Mouse (Mus musculus): ENCODE data around the gene Cped1. TPM values are rescaled to one million over a fixed set of nuclear protein-coding genes. Genes with fewer than 3 reads are reported as not detected.
A peak's percentile ranks its signal among the peaks of the same experiment; 100 is the strongest.

The Cped1 gene
- 0.46 and 4.9 TPM in 2 replicates for polyA plus RNA-seq (2014; fragmentation: Nextera tagmentation; extraction: Ambion mirVana)

DNA sequence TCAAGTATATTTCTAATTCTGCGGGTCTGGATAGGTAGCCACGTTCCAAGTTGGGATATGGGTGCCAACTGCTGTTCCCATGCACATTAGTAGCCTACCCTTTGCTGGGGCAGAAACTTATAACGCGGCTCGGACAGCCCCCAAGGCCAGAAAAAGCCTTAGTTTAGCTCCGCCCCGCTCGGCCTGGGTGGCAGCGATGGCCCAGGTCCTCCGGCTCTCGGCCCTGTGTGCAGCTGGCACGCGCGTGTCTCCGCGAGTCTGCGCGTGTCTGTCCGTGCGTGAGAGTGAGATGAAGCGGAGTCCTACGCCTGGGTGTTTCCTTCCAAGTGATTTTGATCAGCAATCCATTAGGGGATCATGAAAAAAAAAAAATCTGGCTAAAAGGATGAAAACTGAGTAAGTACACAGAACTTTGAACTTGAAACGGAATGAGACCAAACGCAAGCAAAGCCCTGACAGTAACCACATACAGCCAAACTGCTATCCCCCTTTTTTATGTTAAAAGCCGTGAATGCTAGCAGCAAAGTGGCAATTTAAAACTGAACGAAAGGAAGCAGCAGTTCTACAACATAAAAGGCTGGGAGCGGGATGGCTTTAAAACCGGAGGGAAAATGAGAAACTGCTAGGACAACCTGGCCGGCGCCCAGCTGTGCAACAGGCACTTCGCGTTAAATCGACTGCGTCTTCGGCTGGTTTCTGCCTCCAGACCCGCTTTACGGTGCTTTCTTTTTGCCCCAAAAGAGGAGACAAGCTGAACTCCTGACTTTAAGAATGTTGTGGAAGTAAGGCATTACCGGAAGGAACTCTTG lies at the start of gene Cped1:
TSS of gene Cped1 (plus strand) at position 185 of the 809 bp plus-strand sequence.
- DNase-seq (peak; percentile 67), ATAC-seq (ENCODE audit: low FRiP score, low TSS enrichment) (peak; percentile 61)
- Histone ChIP-seq H3K36me3 (ENCODE audit: control insufficient read depth, insufficient read depth, low read length) (no peaks in the 10 kb centered on the region), H3K9ac (replicated peaks; ENCODE audit: low read length) (peak within 1 kb of the TSS; percentile 34; the same call in 1 of the 2 replicates), H3K4me3 (replicated peaks; ENCODE audit: low read depth, low read length) (peak within 1 kb of the TSS; percentile 41), H3K9me3 (ENCODE audit: control insufficient read depth, low read length) (no peaks in the 10 kb centered on the region), H3K27me3 (ENCODE audit: control insufficient read depth, insufficient read depth, low read length) (peaks cover 25% of the 10 kb centered on the region), H3K4me1 (ENCODE audit: control insufficient read depth, insufficient read depth, low read length) (peaks cover 14% of the 10 kb centered on the region; the same call in 1 of the 2 replicates), H3K27ac (replicated peaks; ENCODE audit: low read depth, low read length) (no peak within 1 kb of the TSS), H3K4me2 (ENCODE audit: low read length) (peak within 1 kb of the TSS; percentile 95)
- under 1% methylated on average over 38 of the region's 38 CpGs for WGBS

DNA sequence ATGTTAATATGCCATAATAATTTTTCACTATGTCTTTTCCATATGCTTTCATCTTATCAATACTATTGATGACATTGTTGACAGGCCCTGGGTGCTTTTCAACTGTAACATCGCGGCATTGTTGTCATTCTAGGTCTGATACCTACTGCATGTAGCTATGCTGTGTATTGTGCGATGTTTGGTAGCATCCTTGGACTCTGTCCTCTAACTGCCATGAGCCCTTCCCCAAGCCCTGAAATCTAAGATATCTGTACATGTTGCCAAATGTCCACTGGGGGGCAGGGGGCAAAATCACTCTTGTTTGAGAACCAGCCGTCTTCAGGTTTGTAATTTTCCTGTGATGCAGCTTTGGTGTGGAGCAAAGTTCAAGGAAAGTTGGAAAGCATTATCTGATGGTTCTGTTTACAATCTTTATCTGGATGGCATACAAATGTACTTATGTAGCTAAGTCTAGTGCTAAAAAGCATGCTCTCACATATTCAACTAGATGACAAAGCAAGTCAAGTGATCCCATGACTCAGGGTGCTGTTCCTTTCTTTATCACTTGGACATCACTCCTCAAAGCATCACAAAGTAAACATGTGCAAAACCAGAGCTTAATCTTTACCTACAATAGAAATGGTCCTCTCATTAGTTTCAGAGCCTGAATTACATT lies 47.6 kb upstream of the Cped1 start:
- H3K9me3 ChIP-seq (ENCODE audit: control insufficient read depth, low read length) = no peaks in the 10 kb centered on the region; the same call in 1 of the 2 replicates
- H3K4me2 ChIP-seq (ENCODE audit: low read length) = no peak overlapping the region
- H3K4me3 ChIP-seq (replicated peaks; ENCODE audit: low read depth, low read length) = no peak overlapping the region
- ATAC-seq (ENCODE audit: low FRiP score, low TSS enrichment) (no peak), DNase-seq (no peak)
- H3K27me3 ChIP-seq (ENCODE audit: control insufficient read depth, insufficient read depth, low read length) = no peaks in the 10 kb centered on the region
- H3K36me3 ChIP-seq (ENCODE audit: control insufficient read depth, insufficient read depth, low read length) = no peaks in the 10 kb centered on the region
- no peak overlapping the region for H3K9ac ChIP-seq (replicated peaks; ENCODE audit: low read length)
- H3K27ac ChIP-seq (replicated peaks; ENCODE audit: low read depth, low read length) = no peak overlapping the region
- WGBS = 88% methylated on average over 4 of the region's 4 CpGs
- no peaks in the 10 kb centered on the region for H3K4me1 ChIP-seq (ENCODE audit: control insufficient read depth, insufficient read depth, low read length)

GRCm38 (mm10) chr6:21949226-21949731 lies 36.4 kb upstream of the Cped1 start, which contains the start of gene Ing3:
Gene Ing3 (plus strand): TSS chr6:21949571.
- Histone ChIP-seq H3K9ac (replicated peaks; ENCODE audit: low read length) (peak within 1 kb of the TSS; percentile 77), H3K27me3 (ENCODE audit: control insufficient read depth, insufficient read depth, low read length) (no peaks in the 10 kb centered on the region), H3K27ac (replicated peaks; ENCODE audit: low read depth, low read length) (peak within 1 kb of the TSS; percentile 99), H3K36me3 (ENCODE audit: control insufficient read depth, insufficient read depth, low read length) (peaks cover 23% of the 10 kb centered on the region), H3K4me3 (replicated peaks; ENCODE audit: low read depth, low read length) (peak within 1 kb of the TSS; percentile 69), H3K4me1 (ENCODE audit: control insufficient read depth, insufficient read depth, low read length) (peaks cover 7% of the 10 kb centered on the region; the same call in 1 of the 2 replicates), H3K9me3 (ENCODE audit: control insufficient read depth, low read length) (no peaks in the 10 kb centered on the region), H3K4me2 (ENCODE audit: low read length) (peak within 1 kb of the TSS; percentile 80)
- WGBS = under 1% methylated on average over 35 of the region's 35 CpGs
- ATAC-seq (ENCODE audit: low FRiP score, low TSS enrichment) = peak; percentile 98
- peak; percentile 99 for DNase-seq

DNA sequence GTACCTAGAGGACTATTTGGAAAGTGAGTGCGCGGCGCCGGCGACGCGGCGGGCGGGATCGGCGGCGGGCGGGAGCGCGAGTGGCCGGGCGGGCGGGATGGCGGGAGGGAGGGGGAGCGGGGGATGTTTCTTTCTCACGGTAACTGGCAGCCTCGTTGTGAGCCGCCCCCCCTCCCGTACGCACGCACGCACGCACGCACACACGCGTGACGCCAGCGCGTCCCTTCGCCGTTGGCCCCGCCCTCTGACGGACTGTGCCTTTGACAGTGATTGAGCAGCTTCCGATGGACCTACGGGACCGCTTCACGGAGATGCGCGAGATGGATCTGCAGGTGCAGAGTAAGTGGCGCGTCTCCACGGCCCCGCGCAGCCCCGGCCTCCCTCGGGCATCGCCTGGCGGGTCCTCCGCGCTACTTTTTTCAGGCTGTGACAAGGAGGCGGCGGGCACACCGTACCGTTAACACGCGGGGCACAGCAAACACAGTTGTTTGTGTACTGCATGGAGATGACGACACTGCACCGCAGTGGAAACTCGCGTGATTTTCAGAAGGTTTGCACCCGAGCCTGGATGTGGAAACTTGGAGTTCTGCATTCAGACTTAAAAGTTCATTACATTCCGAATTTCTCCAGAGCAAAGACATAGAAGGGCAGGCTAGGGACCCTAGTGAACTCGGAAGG lies 35.8 kb upstream of the Cped1 start:
- H3K4me3 ChIP-seq (replicated peaks; ENCODE audit: low read depth, low read length) = peak overlapping the region; percentile 69
- peak overlapping the region; percentile 80 for H3K4me2 ChIP-seq (ENCODE audit: low read length)
- under 1% methylated on average over 63 of the region's 68 CpGs for WGBS
- H3K36me3 ChIP-seq (ENCODE audit: control insufficient read depth, insufficient read depth, low read length) = peaks cover 27% of the 10 kb centered on the region
- H3K27ac ChIP-seq (replicated peaks; ENCODE audit: low read depth, low read length) = peak overlapping the region; percentile 99
- ATAC-seq (ENCODE audit: low FRiP score, low TSS enrichment) (peak; percentile 96), DNase-seq (peak; percentile 98)
- H3K27me3 ChIP-seq (ENCODE audit: control insufficient read depth, insufficient read depth, low read length) = no peaks in the 10 kb centered on the region
- H3K4me1 ChIP-seq (ENCODE audit: control insufficient read depth, insufficient read depth, low read length) = peaks cover 7% of the 10 kb centered on the region; the same call in 1 of the 2 replicates
- H3K9ac ChIP-seq (replicated peaks; ENCODE audit: low read length) = peak overlapping the region; percentile 77
- H3K9me3 ChIP-seq (ENCODE audit: control insufficient read depth, low read length) = no peaks in the 10 kb centered on the region

- H3K27ac ChIP-seq (replicated peaks; ENCODE audit: low read depth, low read length) = no peak overlapping the region
- WGBS = 87% methylated on average over 2 of the region's 2 CpGs
These were observed 35.0 kb upstream of the Cped1 start for GRCm38 (mm10) chr6:21950676-21951075.

DNA sequence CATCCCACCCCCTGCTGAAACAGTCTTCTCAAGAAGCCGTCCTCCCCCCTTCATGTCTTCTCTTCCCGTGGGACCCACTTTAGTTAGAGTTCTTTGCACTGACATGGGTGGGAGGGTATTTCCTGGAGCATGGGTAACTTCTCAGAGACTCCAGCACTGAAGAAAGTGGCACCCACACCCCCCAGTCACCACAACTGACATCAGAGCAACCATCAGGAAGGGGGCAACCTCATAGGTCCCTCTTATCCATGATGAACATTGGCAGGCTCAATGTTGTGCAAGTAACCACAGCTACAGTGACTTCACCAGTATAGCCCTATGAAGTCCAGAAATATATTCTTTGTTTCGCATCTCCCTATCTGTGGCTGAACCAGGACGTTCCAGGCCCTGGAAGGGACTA lies 30.2 kb upstream of the Cped1 start:
- ATAC-seq (ENCODE audit: low FRiP score, low TSS enrichment) (no peak), DNase-seq (no peak)
- WGBS = 88% methylated on average over 4 of the region's 4 CpGs
- Histone ChIP-seq H3K4me3 (replicated peaks; ENCODE audit: low read depth, low read length) (no peak overlapping the region), H3K4me1 (ENCODE audit: control insufficient read depth, insufficient read depth, low read length) (peaks cover 6% of the 10 kb centered on the region; the same call in 1 of the 2 replicates), H3K9ac (replicated peaks; ENCODE audit: low read length) (no peak overlapping the region), H3K4me2 (ENCODE audit: low read length) (no peak overlapping the region), H3K27ac (replicated peaks; ENCODE audit: low read depth, low read length) (no peak overlapping the region), H3K9me3 (ENCODE audit: control insufficient read depth, low read length) (no peaks in the 10 kb centered on the region), H3K27me3 (ENCODE audit: control insufficient read depth, insufficient read depth, low read length) (no peaks in the 10 kb centered on the region), H3K36me3 (ENCODE audit: control insufficient read depth, insufficient read depth, low read length) (peaks cover 61% of the 10 kb centered on the region)

More at GRCm38 (mm10) chr6:21950676-21951075, 35.0 kb upstream of the Cped1 start:
- peak overlapping the region; percentile 69 for H3K4me3 ChIP-seq (replicated peaks; ENCODE audit: low read depth, low read length)
- H3K4me1 ChIP-seq (ENCODE audit: control insufficient read depth, insufficient read depth, low read length) = peaks cover 7% of the 10 kb centered on the region; the same call in 1 of the 2 replicates
- DNase-seq (no peak), ATAC-seq (ENCODE audit: low FRiP score, low TSS enrichment) (no peak)
- H3K9me3 ChIP-seq (ENCODE audit: control insufficient read depth, low read length) = no peaks in the 10 kb centered on the region
- H3K27me3 ChIP-seq (ENCODE audit: control insufficient read depth, insufficient read depth, low read length) = no peaks in the 10 kb centered on the region
- H3K4me2 ChIP-seq (ENCODE audit: low read length) = peak overlapping the region; percentile 80
- H3K36me3 ChIP-seq (ENCODE audit: control insufficient read depth, insufficient read depth, low read length) = peaks cover 35% of the 10 kb centered on the region
- peak overlapping the region; percentile 77; the same call in 1 of the 2 replicates for H3K9ac ChIP-seq (replicated peaks; ENCODE audit: low read length)

DNA sequence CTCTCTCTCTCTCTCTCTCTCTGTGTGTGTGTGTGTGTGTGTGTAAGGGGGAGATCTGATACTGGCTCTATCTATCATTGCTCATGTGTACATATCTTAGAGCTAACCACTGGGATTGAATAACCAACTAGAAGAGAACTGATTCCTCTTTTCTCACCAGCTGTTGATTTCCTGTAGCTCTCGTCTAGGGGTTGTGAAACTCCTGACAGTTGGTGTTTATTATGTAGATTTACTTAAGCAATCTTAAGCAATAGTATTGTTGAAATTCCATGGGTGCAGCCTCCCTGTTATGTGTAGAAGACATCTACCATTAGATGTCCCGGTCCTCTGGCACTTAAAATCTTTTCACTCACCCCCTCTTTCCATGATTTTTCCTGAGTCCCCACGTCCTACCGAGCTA lies 26.8 kb upstream of the Cped1 start:
- no peaks in the 10 kb centered on the region for H3K4me1 ChIP-seq (ENCODE audit: control insufficient read depth, insufficient read depth, low read length)
- no peak for ATAC-seq (ENCODE audit: low FRiP score, low TSS enrichment)
- 91% methylated on average over 4 of the region's 4 CpGs for WGBS

GRCm38 (mm10) chr6:21959909-21960308 lies 25.8 kb upstream of the Cped1 start:
- H3K4me1 ChIP-seq (ENCODE audit: control insufficient read depth, insufficient read depth, low read length) = no peaks in the 10 kb centered on the region
- WGBS = 95% methylated on average over 5 of the region's 5 CpGs
- DNase-seq (no peak), ATAC-seq (ENCODE audit: low FRiP score, low TSS enrichment) (no peak)
- H3K4me3 ChIP-seq (replicated peaks; ENCODE audit: low read depth, low read length) = no peak overlapping the region
- H3K9ac ChIP-seq (replicated peaks; ENCODE audit: low read length) = no peak overlapping the region
- H3K36me3 ChIP-seq (ENCODE audit: control insufficient read depth, insufficient read depth, low read length) = peaks cover 37% of the 10 kb centered on the region
- no peak overlapping the region for H3K4me2 ChIP-seq (ENCODE audit: low read length)
- H3K27me3 ChIP-seq (ENCODE audit: control insufficient read depth, insufficient read depth, low read length) = no peaks in the 10 kb centered on the region
- no peaks in the 10 kb centered on the region for H3K9me3 ChIP-seq (ENCODE audit: control insufficient read depth, low read length)
- H3K27ac ChIP-seq (replicated peaks; ENCODE audit: low read depth, low read length) = no peak overlapping the region

More for the DNA sequence above, 26.8 kb upstream of the Cped1 start:
- H3K27me3 ChIP-seq (ENCODE audit: control insufficient read depth, insufficient read depth, low read length) = no peaks in the 10 kb centered on the region
- no peak for DNase-seq
- no peak overlapping the region for H3K4me3 ChIP-seq (replicated peaks; ENCODE audit: low read depth, low read length)
- H3K27ac ChIP-seq (replicated peaks; ENCODE audit: low read depth, low read length) = no peak overlapping the region
- no peak overlapping the region for H3K4me2 ChIP-seq (ENCODE audit: low read length)
- peaks cover 43% of the 10 kb centered on the region for H3K36me3 ChIP-seq (ENCODE audit: control insufficient read depth, insufficient read depth, low read length)
- H3K9ac ChIP-seq (replicated peaks; ENCODE audit: low read length) = no peak overlapping the region
- H3K9me3 ChIP-seq (ENCODE audit: control insufficient read depth, low read length) = no peaks in the 10 kb centered on the region
